Mouse (Mus musculus) lung, postnatal 0 days (tissue): ENCODE results near the gene Kcnip4. TPM values are rescaled to one million over a fixed set of nuclear protein-coding genes. Genes with fewer than 3 reads are reported as not detected.

Experiments
- ATAC-seq: fragments of 200-750 bp; cut with Nextera tagmentation; 2 replicates; pipeline ENCODE4 v1.8.0; 2017; ENCODE audit warnings: moderate library complexity
- DNase-seq: peaks from one replicate; pipeline ENCODE4 v3.0.0-alpha.2; 2016; ENCODE audit warnings: low spot score
- H3K27ac ChIP-seq: fragments of 300-500 bp; sonication (generic); 2 replicates; pipeline ENCODE4 v1.5.1; 2014; ENCODE audit warnings: antibody characterized with exemption, mild to moderate bottlenecking, low read length, mixed read lengths
- H3K27me3 ChIP-seq: fragments of 300-500 bp; sonication (generic); replicated peaks from 2 replicates; pipeline ENCODE4 v1.6.1; 2014; ENCODE audit warnings: low read length, mixed read lengths; ENCODE audit not compliant: insufficient read depth
- H3K36me3 ChIP-seq: fragments of 300-500 bp; sonication (generic); 2 replicates; pipeline ENCODE4 v1.6.1; 2014; ENCODE audit warnings: low read length, mixed read lengths; ENCODE audit not compliant: insufficient read depth
- H3K4me1 ChIP-seq: fragments of 300-500 bp; sonication (generic); 2 replicates; pipeline ENCODE4 v1.6.1; 2014; ENCODE audit warnings: antibody characterized with exemption, low read depth, low read length, mixed read lengths; ENCODE audit not compliant: insufficient read depth
- H3K4me2 ChIP-seq: fragments of 300-500 bp; sonication (generic); replicated peaks from 2 replicates; pipeline ENCODE4 v1.6.1; 2014; ENCODE audit warnings: low read depth, mild to moderate bottlenecking, low read length, moderate library complexity, mixed read lengths
- H3K4me3 ChIP-seq: fragments of 300-500 bp; sonication (generic); 2 replicates; pipeline ENCODE4 v1.5.1; 2014; ENCODE audit warnings: low read depth, low read length
- H3K9ac ChIP-seq: fragments of 300-500 bp; sonication (generic); replicated peaks from 2 replicates; pipeline ENCODE4 v1.6.1; 2014; ENCODE audit warnings: low read depth, mild to moderate bottlenecking
- H3K9me3 ChIP-seq: fragments of 300-500 bp; sonication (generic); 2 replicates; pipeline ENCODE4 v1.6.1; 2016; ENCODE audit warnings: low read length, mixed read lengths
- CTCF ChIP-seq: IDR thresholded peaks from 2 replicates; pipeline ENCODE4 v1.5.1; 2016; ENCODE audit warnings: antibody characterized with exemption, mild to moderate bottlenecking
- EP300 ChIP-seq: IDR thresholded peaks from 2 replicates; pipeline ENCODE4 v1.6.1; 2016; ENCODE audit warnings: antibody characterized with exemption, mild to moderate bottlenecking, control low read depth
- WGBS: fragments of 180-500 bp; shearing (Covaris S2); extraction: QIAGEN DNeasy Blood & Tissue Kit; methylation state at CpG from one replicate; pipeline ENCODE4 v1.1.7; 2014; 5-methylcytosine and 5-hydroxymethylcytosine counted together
- polyA plus RNA-seq: library from polyadenylated mRNA; unstranded; fragments of >200 nt; fragmentation: Nextera tagmentation; extraction: Ambion mirVana; gene quantifications from 2 replicates; pipeline ENCODE4 v1.2.1, GENCODE M21; 2015

Gene Kcnip4
- polyA plus RNA-seq, 1 experiment from 2014 or later = 0.53 TPM

DNA sequence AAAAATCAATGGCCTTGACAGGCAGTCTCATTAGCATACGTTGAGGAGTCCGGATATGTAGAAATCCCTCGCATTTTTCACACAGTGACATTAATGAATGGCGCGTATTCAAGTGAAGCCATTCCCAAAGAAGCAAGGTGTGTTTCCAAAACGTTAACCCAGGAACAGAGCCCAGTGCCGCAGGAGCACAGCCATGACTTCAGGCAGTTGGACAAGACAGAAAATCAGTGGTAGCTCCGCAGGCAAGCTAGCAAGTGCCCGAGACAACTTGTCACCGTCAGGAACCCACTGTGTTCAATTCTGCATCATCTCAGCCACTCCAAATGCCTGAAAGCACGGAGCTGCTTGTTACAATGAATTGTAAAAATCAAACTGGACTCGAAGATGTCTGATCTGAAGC is 1014.5 kb downstream of the Kcnip4 start:
- no peak for ATAC-seq
- TF ChIP-seq CTCF (no peak), EP300 (no peak)
- 72% methylated on average over 12 of the region's 12 CpGs for WGBS

DNA sequence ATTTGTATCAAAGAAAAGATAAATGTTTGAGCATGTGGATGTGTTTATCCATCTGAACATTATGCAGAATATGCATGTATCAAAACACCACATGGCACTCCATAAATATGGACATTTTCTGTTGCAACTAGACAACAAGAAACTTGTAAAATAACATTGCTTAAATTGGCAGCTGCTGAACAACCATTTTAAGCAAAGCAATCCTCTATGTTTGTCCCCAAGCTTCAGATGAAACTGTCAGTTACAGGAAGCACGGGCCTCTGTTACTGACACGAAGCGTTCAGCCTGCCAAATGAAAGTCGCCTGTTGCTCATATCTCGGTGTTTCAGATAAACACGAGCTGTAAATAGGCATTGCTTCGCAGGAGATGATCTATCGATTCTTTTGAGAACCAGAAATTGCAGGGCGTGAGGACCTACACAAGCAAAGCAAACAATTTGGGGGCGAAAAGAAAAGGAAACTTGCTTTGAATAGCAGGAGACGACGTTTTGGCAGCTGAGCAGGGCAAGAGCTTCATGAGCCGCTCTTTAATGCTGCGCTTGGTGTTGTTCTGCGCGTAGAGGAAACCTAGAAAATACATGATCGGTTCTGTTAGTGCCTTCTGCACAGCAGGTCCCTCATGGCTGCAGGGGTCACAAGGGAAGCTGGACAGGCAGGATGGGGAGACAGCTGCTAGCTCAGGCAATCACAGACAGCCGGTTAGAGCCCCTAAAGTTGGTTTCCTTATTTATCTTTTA is 1015.3 kb downstream of the Kcnip4 start:
- H3K27ac ChIP-seq = no peak overlapping the region
- no peaks in the 10 kb centered on the region for H3K27me3 ChIP-seq
- peak overlapping the region; percentile 28; the same call in 1 of the 2 replicates for H3K4me3 ChIP-seq
- ATAC-seq (no peak), DNase-seq (peak; percentile 49)
- no peaks in the 10 kb centered on the region for H3K9me3 ChIP-seq
- H3K4me1 ChIP-seq = no peaks in the 10 kb centered on the region
- 36% methylated on average over 18 of the region's 18 CpGs for WGBS
- H3K4me2 ChIP-seq = peak overlapping the region; percentile 42
- TF ChIP-seq EP300 (no peak), CTCF (no peak)
- no peak overlapping the region for H3K9ac ChIP-seq
- H3K36me3 ChIP-seq = no peaks in the 10 kb centered on the region

More for the DNA sequence above, 1014.5 kb downstream of the Kcnip4 start:
- H3K9ac ChIP-seq = no peak overlapping the region
- H3K4me1 ChIP-seq = no peaks in the 10 kb centered on the region
- no peaks in the 10 kb centered on the region for H3K9me3 ChIP-seq
- H3K4me2 ChIP-seq = no peak overlapping the region
- no peaks in the 10 kb centered on the region for H3K27me3 ChIP-seq
- H3K27ac ChIP-seq = no peak overlapping the region
- H3K36me3 ChIP-seq = no peaks in the 10 kb centered on the region
- DNase-seq = no peak
- no peak overlapping the region for H3K4me3 ChIP-seq

DNA sequence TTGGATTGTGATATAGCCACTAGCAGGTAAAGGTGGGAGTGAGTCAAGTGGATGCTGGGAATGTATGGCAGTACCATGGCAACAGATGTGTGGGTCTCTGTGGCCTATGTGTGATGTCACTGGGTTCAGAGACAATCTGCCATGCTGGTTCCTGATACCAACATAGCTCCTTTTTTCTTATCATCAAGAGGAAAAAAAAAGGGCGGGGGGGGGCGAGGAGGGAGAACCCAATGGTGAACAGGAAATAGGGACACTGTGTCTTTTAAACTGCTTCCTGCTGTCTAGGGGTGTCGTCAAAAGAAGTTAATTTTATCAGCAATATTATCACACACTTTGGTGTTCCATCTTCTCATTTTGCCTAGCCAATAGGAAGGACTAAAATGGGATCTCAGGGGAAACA is 1021.6 kb downstream of the Kcnip4 start:
- Histone ChIP-seq H3K36me3 (no peaks in the 10 kb centered on the region), H3K9me3 (no peaks in the 10 kb centered on the region), H3K4me2 (no peak overlapping the region), H3K4me1 (no peaks in the 10 kb centered on the region), H3K27me3 (no peaks in the 10 kb centered on the region), H3K4me3 (no peak overlapping the region), H3K9ac (no peak overlapping the region), H3K27ac (no peak overlapping the region)
- TF ChIP-seq CTCF (no peak), EP300 (no peak)
- ATAC-seq (no peak), DNase-seq (no peak)
- WGBS = 70% methylated on average over 3 of the region's 3 CpGs

DNA sequence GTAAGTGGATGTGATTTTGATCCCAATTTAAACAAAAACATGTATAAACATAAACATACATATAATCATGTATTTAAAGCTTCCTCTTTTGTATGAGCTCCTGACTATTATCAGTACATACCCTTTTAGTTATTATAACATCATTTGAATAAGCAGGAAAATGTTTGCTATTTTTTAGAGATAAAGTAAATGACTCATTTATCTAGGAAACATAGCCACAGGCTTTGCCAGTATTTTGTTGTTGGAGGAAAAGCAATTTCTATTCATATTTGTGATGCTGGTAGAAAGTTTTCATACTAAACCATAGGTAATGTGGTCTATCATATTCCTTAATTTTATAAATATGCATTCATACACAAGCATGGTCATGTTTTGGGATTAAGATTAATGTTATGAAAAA is 1022.3 kb downstream of the Kcnip4 start:
- no peak overlapping the region for H3K27ac ChIP-seq
- ATAC-seq = no peak

DNA sequence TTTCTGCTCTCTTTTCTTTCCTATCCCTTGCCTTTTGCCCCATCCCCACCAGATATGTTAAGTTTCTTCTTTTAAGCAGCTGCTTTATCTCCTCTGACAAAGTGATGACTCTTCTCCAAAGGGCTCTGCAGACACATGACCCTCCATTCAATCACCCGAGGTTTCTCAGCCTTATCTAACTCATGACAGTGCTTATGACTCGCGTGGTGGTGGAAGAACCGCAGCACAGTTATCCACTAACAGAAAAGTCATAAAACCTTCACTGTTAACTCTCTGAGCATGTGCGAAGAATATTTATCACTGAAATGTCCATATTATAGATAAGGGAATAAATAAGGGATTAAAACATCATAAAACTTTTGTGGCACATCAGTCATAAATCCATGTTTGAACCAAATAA is 1024.5 kb downstream of the Kcnip4 start:
- no peak overlapping the region for H3K4me3 ChIP-seq
- no peaks in the 10 kb centered on the region for H3K4me1 ChIP-seq
- no peak overlapping the region for H3K4me2 ChIP-seq
- no peak overlapping the region for H3K9ac ChIP-seq
- no peaks in the 10 kb centered on the region for H3K27me3 ChIP-seq
- 48% methylated on average over 5 of the region's 5 CpGs for WGBS
- TF ChIP-seq CTCF (no peak), EP300 (no peak)
- H3K9me3 ChIP-seq = no peaks in the 10 kb centered on the region
- H3K36me3 ChIP-seq = no peaks in the 10 kb centered on the region
- DNase-seq (no peak), ATAC-seq (no peak)
- H3K27ac ChIP-seq = no peak overlapping the region

More for the DNA sequence above, 1022.3 kb downstream of the Kcnip4 start:
- TF ChIP-seq CTCF (no peak), EP300 (no peak)
- no peaks in the 10 kb centered on the region for H3K4me1 ChIP-seq
- H3K27me3 ChIP-seq = no peaks in the 10 kb centered on the region
- DNase-seq = no peak
- no peaks in the 10 kb centered on the region for H3K36me3 ChIP-seq
- H3K9ac ChIP-seq = no peak overlapping the region
- no peak overlapping the region for H3K4me3 ChIP-seq
- H3K4me2 ChIP-seq = no peak overlapping the region
- no peaks in the 10 kb centered on the region for H3K9me3 ChIP-seq

DNA sequence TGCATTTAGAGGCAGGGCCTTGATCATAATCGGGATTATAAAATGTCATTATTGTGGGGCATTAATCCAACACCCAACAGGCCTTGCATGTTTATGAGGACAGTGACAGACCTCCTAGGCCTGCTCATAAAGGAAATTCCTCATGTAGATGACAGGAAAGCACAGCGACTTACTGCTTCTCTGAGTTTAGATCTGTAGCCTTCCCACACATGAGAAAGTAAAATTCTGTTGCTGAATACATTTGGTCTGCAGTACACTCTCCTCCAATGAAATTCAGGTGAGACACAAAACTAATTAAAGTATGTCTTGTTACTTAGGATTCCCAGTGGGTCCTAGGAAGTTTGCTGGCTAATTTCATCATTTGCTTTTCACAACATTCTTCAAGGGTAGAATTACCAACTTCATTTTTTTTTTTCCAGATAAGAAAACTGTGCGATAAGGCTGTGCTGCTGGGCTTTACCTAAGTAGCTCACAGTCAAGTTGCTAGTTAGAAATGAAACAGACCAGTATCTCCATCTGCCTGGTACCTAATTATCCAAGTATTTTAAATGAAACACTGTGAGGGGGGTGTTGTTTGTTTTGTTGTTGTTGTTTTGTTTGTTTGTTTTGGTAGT is 1033.7 kb downstream of the Kcnip4 start:
- TF ChIP-seq EP300 (no peak), CTCF (no peak)
- 65% methylated on average over 3 of the region's 3 CpGs for WGBS
- ATAC-seq = no peak

More for the DNA sequence above, 1033.7 kb downstream of the Kcnip4 start:
- H3K4me1 ChIP-seq = no peaks in the 10 kb centered on the region
- no peaks in the 10 kb centered on the region for H3K36me3 ChIP-seq
- H3K27ac ChIP-seq = no peak overlapping the region
- H3K4me2 ChIP-seq = no peak overlapping the region
- H3K9me3 ChIP-seq = no peaks in the 10 kb centered on the region
- no peaks in the 10 kb centered on the region for H3K27me3 ChIP-seq
- no peak overlapping the region for H3K4me3 ChIP-seq
- no peak for DNase-seq
- H3K9ac ChIP-seq = no peak overlapping the region
